In genomic region chr9:77463861-77464260, GRCm38 (mm10) we compare ENCODE assay signal across 11 mouse cellular contexts.
DNase-seq lines count a peak whose midpoint lies in the region; ATAC-seq and TF ChIP-seq lines count a peak whose summit lies in the region.
"Had no signal": no experiment of that assay in that cellular context is flagged by ENCODE, and none has a peak within 500 bp of the region (broad histone marks: within the 10 kb centered on the region; RNA-seq: fewer than 3 reads in every experiment).

No protein-coding gene starts in this region.

- TF ChIP-seq CTCF in intestine, postnatal 0 days (IDR thresholded peaks at IDR 0.05; ENCODE audit: low read depth): no peak

- no peak overlapping the region for H3K4me2 ChIP-seq in intestine, embryonic 15.5 days (replicated peaks)
- no peak overlapping the region for H3K4me2 ChIP-seq in intestine, postnatal 0 days (replicated peaks; ENCODE audit: low read depth)
- H3K4me2 ChIP-seq in forebrain, embryonic 13.5 days: no peak overlapping the region
- H3K4me2 ChIP-seq in liver, embryonic 16.5 days (ENCODE audit: low read depth, low read length): no peak overlapping the region
- H3K4me2 ChIP-seq: hindbrain, embryonic 15.5 days had no signal

- H3K4me1 ChIP-seq in intestine, embryonic 15.5 days (replicated peaks): no peaks in the 10 kb centered on the region
- no peaks in the 10 kb centered on the region for H3K4me1 ChIP-seq in intestine, postnatal 0 days (replicated peaks; ENCODE audit: control insufficient read depth, insufficient read depth, low read length)
- peaks cover 15% of the 10 kb centered on the region for H3K4me1 ChIP-seq in forebrain, embryonic 13.5 days
- no peaks in the 10 kb centered on the region; the same call in none of the 2 replicates for H3K4me1 ChIP-seq in liver, embryonic 16.5 days (ENCODE audit: control insufficient read depth, low read depth, low read length)

- peaks cover 6% of the 10 kb centered on the region; the same call in 1 of the 2 replicates for H3K36me3 ChIP-seq in intestine, embryonic 15.5 days
- peaks cover 10% of the 10 kb centered on the region; the same call in 1 of the 2 replicates for H3K36me3 ChIP-seq in intestine, postnatal 0 days (ENCODE audit: control insufficient read depth, insufficient read depth)
- H3K36me3 ChIP-seq in forebrain, embryonic 13.5 days (ENCODE audit: poor library complexity, severe bottlenecking): peaks cover 14% of the 10 kb centered on the region; the same call in 1 of the 2 replicates
- no peaks in the 10 kb centered on the region for H3K36me3 ChIP-seq in liver, embryonic 16.5 days (ENCODE audit: control insufficient read depth, insufficient read depth)
- H3K36me3 ChIP-seq: hindbrain, embryonic 15.5 days had no signal

- H3K9ac ChIP-seq in intestine, embryonic 15.5 days: no peak overlapping the region
- no peak overlapping the region for H3K9ac ChIP-seq in intestine, postnatal 0 days (ENCODE audit: low read depth, low read length)
- H3K9ac ChIP-seq in forebrain, embryonic 13.5 days: no peak overlapping the region
- H3K9ac ChIP-seq in liver, embryonic 16.5 days (ENCODE audit: low read depth, low read length): no peak overlapping the region
- H3K9ac ChIP-seq: hindbrain, embryonic 15.5 days had no signal

- no peak overlapping the region for H3K4me3 ChIP-seq in intestine, embryonic 15.5 days (replicated peaks)
- H3K4me3 ChIP-seq in intestine, postnatal 0 days (ENCODE audit: low read depth, low read length): no peak overlapping the region
- no peak overlapping the region for H3K4me3 ChIP-seq in forebrain, embryonic 13.5 days
- no peak overlapping the region for H3K4me3 ChIP-seq in liver, embryonic 16.5 days (ENCODE audit: low read depth, low read length)
- H3K4me3 ChIP-seq: hindbrain, embryonic 15.5 days had no signal

- no peaks in the 10 kb centered on the region for H3K27me3 ChIP-seq in intestine, embryonic 15.5 days (replicated peaks)
- H3K27me3 ChIP-seq in intestine, postnatal 0 days (replicated peaks; ENCODE audit: control insufficient read depth, insufficient read depth, low read length): no peaks in the 10 kb centered on the region
- no peaks in the 10 kb centered on the region for H3K27me3 ChIP-seq in forebrain, embryonic 13.5 days
- H3K27me3 ChIP-seq in liver, embryonic 16.5 days (ENCODE audit: control insufficient read depth, insufficient read depth, low read depth, low read length): no peaks in the 10 kb centered on the region
- H3K27me3 ChIP-seq: CH12.LX; hindbrain, embryonic 15.5 days had no signal

- peak; percentile 57 for DNase-seq in kidney, adult 18-20 months
- no peak for DNase-seq in adrenal gland, postnatal 36 days
- no peak for DNase-seq in cerebellum, adult 11-12 months
- no peak for DNase-seq in testis, postnatal 14 days (ENCODE audit: low spot score)
- DNase-seq: lung, adult 2 months had no signal

- no peaks in the 10 kb centered on the region for H3K9me3 ChIP-seq in intestine, embryonic 15.5 days
- no peaks in the 10 kb centered on the region for H3K9me3 ChIP-seq in intestine, postnatal 0 days (ENCODE audit: control insufficient read depth)
- H3K9me3 ChIP-seq in forebrain, embryonic 13.5 days (replicated peaks): no peaks in the 10 kb centered on the region
- H3K9me3 ChIP-seq in liver, embryonic 16.5 days (replicated peaks; ENCODE audit: control insufficient read depth, low read length): no peaks in the 10 kb centered on the region
- H3K9me3 ChIP-seq: hindbrain, embryonic 15.5 days had no signal

- no peak overlapping the region for H3K27ac ChIP-seq in intestine, embryonic 15.5 days
- H3K27ac ChIP-seq in intestine, postnatal 0 days (ENCODE audit: low read depth, low read length): no peak overlapping the region
- H3K27ac ChIP-seq in forebrain, embryonic 13.5 days: no peak overlapping the region
- no peak overlapping the region for H3K27ac ChIP-seq in liver, embryonic 16.5 days (ENCODE audit: low read length)

- WGBS in intestine, embryonic 15.5 days: 85% methylated on average over 7 of the region's 7 CpGs
- 80% methylated on average over 7 of the region's 7 CpGs for WGBS in intestine, postnatal 0 days
- 74% methylated on average over 7 of the region's 7 CpGs for WGBS in forebrain, embryonic 13.5 days
- 35% methylated on average over 7 of the region's 7 CpGs for WGBS in liver, embryonic 16.5 days (ENCODE audit: insufficient replicate concordance)

- ATAC-seq in intestine, embryonic 15.5 days: 0 out of 2 replicates have a peak, but pooled peaks have one; percentile 18
- ATAC-seq in intestine, postnatal 0 days: no peak
- peak; percentile 54 for ATAC-seq in forebrain, embryonic 13.5 days
- peak; percentile 50; the same call in 1 of the 2 replicates for ATAC-seq in liver, embryonic 16.5 days (ENCODE audit: low read depth)
